Mouse (Mus musculus): ENCODE measurements around the gene Serpina3b.
"Not testable (repeated sequence)": the region's sequence is repeated elsewhere in the genome, so short reads cannot be mapped to it uniquely, and the experiment has no call there.

Serpina3b gene

GRCm38 (mm10) chr12:104127696-104128095 lies at the start of gene Serpina3b:
TSS of gene Serpina3b (plus strand) at chr12:104127996.
- DNase-seq (ENCODE audit: low spot score in 2 of 2), result no peak

GRCm38 (mm10) chr12:104090119-104090518 lies 37.7 kb upstream of the Serpina3b start:
- no peak for DNase-seq (ENCODE audit: low spot score in 2 of 2)

GRCm38 (mm10) chr12:104091303-104091702 lies 36.5 kb upstream of the Serpina3b start:
- DNase-seq (ENCODE audit: low spot score in 2 of 2), result no peak

GRCm38 (mm10) chr12:104100768-104101167 lies 27.0 kb upstream of the Serpina3b start, which contains the start of gene Serpina5:
TSS of gene Serpina5 (plus strand) at chr12:104101113.
- DNase-seq (ENCODE audit: low spot score in 2 of 2), result no peak

- DNase-seq (ENCODE audit: low spot score in 2 of 2), result no peak
These were observed 21.9 kb upstream of the Serpina3b start for GRCm38 (mm10) chr12:104105847-104106246.

- DNase-seq (ENCODE audit: low spot score in 2 of 2), result no peak
These were observed 20.9 kb upstream of the Serpina3b start for GRCm38 (mm10) chr12:104106919-104107318.

GRCm38 (mm10) chr12:104108507-104108906 lies 19.3 kb upstream of the Serpina3b start:
- no peak for DNase-seq (ENCODE audit: low spot score in 2 of 2)

- not testable (repeated sequence) for DNase-seq (ENCODE audit: low spot score in 2 of 2)
These were observed 15.5 kb upstream of the Serpina3b start, which contains the start of gene Serpina3a for GRCm38 (mm10) chr12:104112333-104112732. TSS of gene Serpina3a (plus strand) at chr12:104112724.

GRCm38 (mm10) chr12:104114921-104115579 lies 12.7 kb upstream of the Serpina3b start:
- DNase-seq (ENCODE audit: low spot score in 2 of 2), result no peak

GRCm38 (mm10) chr12:104123097-104123496 lies 4.7 kb upstream of the Serpina3b start:
- no peak for DNase-seq (ENCODE audit: low spot score in 2 of 2)

- DNase-seq (ENCODE audit: low spot score in 2 of 2), result no peak
These were observed 3.8 kb upstream of the Serpina3b start for GRCm38 (mm10) chr12:104123996-104124395.

- no peak for DNase-seq (ENCODE audit: low spot score in 2 of 2)
These were observed 2.7 kb upstream of the Serpina3b start for GRCm38 (mm10) chr12:104125021-104125560.

- no peak for DNase-seq (ENCODE audit: low spot score in 2 of 2)
These were observed 3.2 kb downstream of the Serpina3b start for GRCm38 (mm10) chr12:104131041-104131440.

GRCm38 (mm10) chr12:104138216-104138615 lies 10.4 kb downstream of the Serpina3b start:
- DNase-seq (ENCODE audit: low spot score in 2 of 2), result no peak

GRCm38 (mm10) chr12:104140543-104141103 lies 12.8 kb downstream of the Serpina3b start:
- no peak for DNase-seq (ENCODE audit: low spot score in 2 of 2)

- DNase-seq (ENCODE audit: low spot score in 2 of 2), result no peak
These were observed 13.7 kb downstream of the Serpina3b start for GRCm38 (mm10) chr12:104141506-104141905.

- no peak for DNase-seq (ENCODE audit: low spot score in 2 of 2)
These were observed 14.6 kb downstream of the Serpina3b start for GRCm38 (mm10) chr12:104142427-104142826.

GRCm38 (mm10) chr12:104143286-104143685 lies 15.5 kb downstream of the Serpina3b start:
- no peak for DNase-seq (ENCODE audit: low spot score in 2 of 2)

- no peak for DNase-seq (ENCODE audit: low spot score in 2 of 2)
These were observed 17.8 kb downstream of the Serpina3b start for GRCm38 (mm10) chr12:104145571-104145970.

GRCm38 (mm10) chr12:104151989-104152388 lies 24.2 kb downstream of the Serpina3b start:
- no peak for DNase-seq (ENCODE audit: low spot score in 2 of 2)

GRCm38 (mm10) chr12:104153041-104153645 lies 25.3 kb downstream of the Serpina3b start:
- DNase-seq (ENCODE audit: low spot score in 2 of 2), result no peak

- DNase-seq (ENCODE audit: low spot score in 2 of 2), result no peak
These were observed 25.9 kb downstream of the Serpina3b start, which contains the start of gene Serpina3c for GRCm38 (mm10) chr12:104153656-104154055. TSS of gene Serpina3c (minus strand) at chr12:104153870.

- no peak for DNase-seq (ENCODE audit: low spot score in 2 of 2)
These were observed 47.0 kb downstream of the Serpina3b start for GRCm38 (mm10) chr12:104174747-104175146.
